Mouse (Mus musculus) forebrain, embryonic 15.5 days (tissue): ENCODE results near the gene Eri2. TPM values are rescaled to one million over a fixed set of nuclear protein-coding genes. Genes with fewer than 3 reads are reported as not detected.
A peak's percentile ranks its signal among the peaks of the same experiment; 100 is the strongest.
"Not testable (repeated sequence)": the region's sequence is repeated elsewhere in the genome, so short reads cannot be mapped to it uniquely, and the experiment has no call there.

ENCODE experiments used
- ATAC-seq: fragments of 200-750 bp; cut with Nextera tagmentation; replicated peaks from 2 replicates; pipeline ENCODE4 v1.8.0; 2017; ENCODE audit warnings: mild to moderate bottlenecking, moderate TSS enrichment, moderate library complexity
- H3K27ac ChIP-seq: fragments of 300-500 bp; sonication (generic); replicated peaks from 2 replicates; pipeline ENCODE4 v1.5.1; 2015; ENCODE audit warnings: mild to moderate bottlenecking, inconsistent platforms
- H3K27me3 ChIP-seq: fragments of 300-500 bp; sonication (generic); 2 replicates; pipeline ENCODE4 v1.6.1; 2015; ENCODE audit warnings: inconsistent platforms
- H3K36me3 ChIP-seq: fragments of 300-500 bp; sonication (generic); 2 replicates; pipeline ENCODE4 v1.6.1; 2015; ENCODE audit warnings: mild to moderate bottlenecking, inconsistent platforms
- H3K4me1 ChIP-seq: fragments of 300-500 bp; sonication (generic); 2 replicates; pipeline ENCODE4 v1.6.1; 2015; ENCODE audit warnings: inconsistent platforms
- H3K4me2 ChIP-seq: fragments of 300-500 bp; sonication (generic); replicated peaks from 2 replicates; pipeline ENCODE4 v1.6.1; 2015; ENCODE audit warnings: mild to moderate bottlenecking, inconsistent platforms
- H3K4me3 ChIP-seq: fragments of 300-500 bp; sonication (generic); 2 replicates; pipeline ENCODE4 v1.5.1; 2015; ENCODE audit warnings: mild to moderate bottlenecking, inconsistent platforms
- H3K9ac ChIP-seq: fragments of 300-500 bp; sonication (generic); replicated peaks from 2 replicates; pipeline ENCODE4 v1.6.1; 2015; ENCODE audit warnings: mild to moderate bottlenecking, inconsistent platforms
- H3K9me3 ChIP-seq: fragments of 300-500 bp; sonication (generic); 2 replicates; pipeline ENCODE4 v1.6.1; 2016; ENCODE audit warnings: inconsistent platforms
- WGBS: fragments of 180-500 bp; shearing (Covaris S2); methylation state at CpG from one replicate; pipeline ENCODE4 v1.1.7; 2015; ENCODE audit warnings: mixed read lengths; 5-methylcytosine and 5-hydroxymethylcytosine counted together
- polyA plus RNA-seq: library from polyadenylated mRNA; unstranded; fragments of >200 nt; fragmentation: Nextera tagmentation; extraction: Ambion mirVana; gene quantifications from 2 replicates; pipeline ENCODE4 v1.2.1, GENCODE M21; 2015

Eri2 gene
- polyA plus RNA-seq, 1 experiment from 2014 or later: 22.5 TPM

DNA sequence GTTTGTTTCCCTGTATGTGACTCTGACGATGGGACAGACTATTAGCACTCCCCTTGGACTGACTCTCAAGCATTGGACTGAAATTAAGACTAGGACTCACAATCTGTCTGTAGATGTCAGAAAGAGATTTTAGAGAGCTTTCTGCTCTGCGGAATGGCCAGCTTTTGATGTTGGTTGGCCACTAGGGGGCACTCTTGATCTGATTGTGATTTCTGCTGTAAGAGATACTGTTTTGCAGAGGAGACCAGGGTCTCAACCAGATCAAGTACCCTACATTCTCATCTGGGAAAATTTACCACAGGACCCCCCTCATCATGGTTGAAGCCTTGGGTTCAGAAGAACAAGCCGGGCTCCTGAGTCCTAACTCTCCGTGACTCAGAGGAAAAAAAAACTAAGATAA, 62.6 kb downstream of the Eri2 start:
- 84% methylated on average over 4 of the region's 4 CpGs for WGBS
- not testable (repeated sequence) for H3K27ac ChIP-seq, H3K4me2 ChIP-seq, H3K4me3 ChIP-seq, H3K4me1 ChIP-seq, ATAC-seq, H3K36me3 ChIP-seq, H3K9ac ChIP-seq, H3K9me3 ChIP-seq, H3K27me3 ChIP-seq

DNA sequence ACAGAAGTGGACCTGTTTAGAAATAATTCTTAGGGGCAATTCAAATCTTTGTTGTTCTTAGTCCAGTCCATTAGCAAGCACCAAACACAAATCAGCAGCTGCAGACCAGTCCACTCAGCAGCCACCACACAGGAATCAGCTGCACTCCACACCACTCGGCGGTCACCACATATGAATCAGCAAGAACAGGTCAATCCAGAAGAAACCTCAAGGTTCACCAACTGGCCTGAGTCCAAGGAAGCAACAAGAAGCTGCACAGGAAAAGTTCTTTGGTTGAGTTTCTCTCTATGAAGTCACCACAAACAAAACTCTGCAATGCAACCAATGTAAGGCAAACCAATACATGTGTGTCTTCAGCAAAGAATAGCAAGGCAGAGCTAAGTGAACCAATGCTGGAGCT, 66.2 kb downstream of the Eri2 start:
- ATAC-seq: no peak
- Histone ChIP-seq H3K4me1 (no peaks in the 10 kb centered on the region), H3K9ac (no peak overlapping the region), H3K4me2 (no peak overlapping the region), H3K36me3 (no peaks in the 10 kb centered on the region), H3K27ac (no peak overlapping the region), H3K4me3 (no peak overlapping the region), H3K9me3 (no peaks in the 10 kb centered on the region), H3K27me3 (no peaks in the 10 kb centered on the region)
- 93% methylated on average over 2 of the region's 2 CpGs for WGBS

- H3K4me2 ChIP-seq: peak overlapping the region; percentile 54
- 12% methylated on average over 8 of the region's 8 CpGs for WGBS
These were observed 72.9 kb downstream of the Eri2 start for GRCm38 (mm10) chr7:119720947-119721310.

DNA sequence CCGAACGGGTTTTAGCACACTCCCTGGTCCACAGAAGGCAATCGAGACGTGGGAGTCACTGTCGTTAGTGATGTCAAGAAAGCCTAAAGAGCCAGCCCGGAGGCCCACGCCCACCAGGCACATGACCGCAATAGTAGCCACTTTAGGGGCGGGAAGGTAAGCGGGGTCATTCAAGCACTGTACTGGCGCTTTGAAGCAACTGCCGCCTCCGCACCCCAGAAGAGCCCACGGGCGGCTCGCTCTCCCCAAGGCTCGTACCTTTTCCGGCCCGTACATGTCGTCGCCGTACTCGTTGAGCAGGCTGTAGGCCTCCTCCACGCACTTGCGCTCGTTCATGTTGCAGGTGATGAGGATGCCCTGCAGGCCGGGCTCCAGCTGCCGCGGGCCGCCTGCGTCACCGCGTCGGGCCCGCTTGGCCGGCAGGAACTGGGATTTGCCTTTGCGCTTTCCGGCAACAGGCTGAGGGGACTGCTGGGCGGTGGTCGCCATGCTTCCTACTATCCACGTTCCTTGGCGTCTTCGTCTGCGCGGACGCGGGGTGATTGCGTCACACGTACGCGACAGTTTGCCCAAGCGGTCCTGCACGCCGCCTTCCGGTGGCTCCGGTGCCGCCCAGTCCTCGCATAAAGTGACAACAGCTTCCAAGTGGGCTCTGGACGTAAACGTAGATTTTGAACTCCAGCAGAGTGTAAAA, 73.5 kb downstream of the Eri2 start, which contains the start of gene Thumpd1:
Gene Thumpd1, minus strand, starts transcription at position 546 of the 694 bp plus-strand sequence.
- Histone ChIP-seq H3K4me3 (peak within 1 kb of the TSS; percentile 62), H3K9ac (peak within 1 kb of the TSS; percentile 71), H3K4me2 (peak within 1 kb of the TSS; percentile 54), H3K4me1 (peaks cover 13% of the 10 kb centered on the region), H3K27me3 (peaks cover 4% of the 10 kb centered on the region; the same call in 1 of the 2 replicates), H3K9me3 (no peaks in the 10 kb centered on the region), H3K36me3 (peaks cover 35% of the 10 kb centered on the region), H3K27ac (peak within 1 kb of the TSS; percentile 27)
- peak; percentile 96 for ATAC-seq
- WGBS: under 1% methylated on average over 60 of the region's 60 CpGs

More at GRCm38 (mm10) chr7:119720947-119721310, 72.9 kb downstream of the Eri2 start:
- Histone ChIP-seq H3K4me3 (peak overlapping the region; percentile 62), H3K9me3 (no peaks in the 10 kb centered on the region), H3K4me1 (peaks cover 13% of the 10 kb centered on the region), H3K36me3 (peaks cover 30% of the 10 kb centered on the region), H3K9ac (peak overlapping the region; percentile 50), H3K27ac (peak overlapping the region; percentile 27), H3K27me3 (peaks cover 4% of the 10 kb centered on the region; the same call in 1 of the 2 replicates)
- peak; percentile 60 for ATAC-seq

Other genes with a start within 250 kb of the Eri2 start
- not detected in 2 replicates for gene Acsm2, start 239.7 kb downstream of the Eri2 start, polyA plus RNA-seq
- not detected in 2 replicates for gene Acsm1, start 187.0 kb downstream of the Eri2 start, polyA plus RNA-seq
- gene Acsm4, start 104.0 kb downstream of the Eri2 start, polyA plus RNA-seq: not detected in 2 replicates
- 90.6 and 91.1 TPM in 2 replicates for gene Thumpd1, start 73.3 kb downstream of the Eri2 start, polyA plus RNA-seq
- gene Acsm3, start 33.1 kb downstream of the Eri2 start, polyA plus RNA-seq: 0.18 TPM in 2 replicates
- gene Rexo5, start 52 bp downstream of the Eri2 start, polyA plus RNA-seq: 13.0 and 13.8 TPM in 2 replicates
- 14.7 and 16.9 TPM in 2 replicates for gene Lyrm1, start 101.8 kb upstream of the Eri2 start, polyA plus RNA-seq
- gene Dcun1d3, start 102.2 kb upstream of the Eri2 start, polyA plus RNA-seq: 18.2 and 20.4 TPM in 2 replicates